Mouse (Mus musculus): ENCODE data around the gene Col4a4. TPM values are rescaled to one million over a fixed set of nuclear protein-coding genes. Genes with fewer than 3 reads are reported as not detected.

Gene Col4a4
- polyA plus RNA-seq, 1 experiment, result 0.75 TPM

DNA sequence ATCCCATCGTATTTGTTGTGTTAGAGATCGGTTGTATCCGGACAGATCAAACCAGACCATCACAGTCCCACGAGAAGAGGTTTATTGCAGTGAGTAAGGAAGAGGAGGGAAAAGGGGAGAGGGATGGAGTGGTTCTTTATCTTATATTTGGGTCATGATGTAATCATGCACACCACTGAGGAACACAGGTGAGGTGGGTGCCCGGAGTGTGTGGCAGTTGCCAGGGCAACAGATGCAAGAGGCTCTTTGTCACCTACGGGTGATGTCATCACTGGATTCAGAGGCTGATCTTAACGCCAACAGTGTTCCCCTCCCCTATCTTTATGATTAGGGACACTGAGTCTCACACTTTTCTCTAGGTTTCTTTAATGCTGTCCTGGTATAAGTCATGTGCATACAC is 18.7 kb upstream of the Col4a4 start:
- Histone ChIP-seq H3K4me3 (ENCODE audit: insufficient read depth, low read depth, low read length) (no peak overlapping the region), H3K4me1 (ENCODE audit: control insufficient read depth, insufficient read depth, insufficient read length, low read length) (0 out of 2 replicates have a peak, but pooled peaks cover 2% of the 10 kb centered on the region), H3K27ac (replicated peaks; ENCODE audit: low read depth, low read length) (no peak overlapping the region)

DNA sequence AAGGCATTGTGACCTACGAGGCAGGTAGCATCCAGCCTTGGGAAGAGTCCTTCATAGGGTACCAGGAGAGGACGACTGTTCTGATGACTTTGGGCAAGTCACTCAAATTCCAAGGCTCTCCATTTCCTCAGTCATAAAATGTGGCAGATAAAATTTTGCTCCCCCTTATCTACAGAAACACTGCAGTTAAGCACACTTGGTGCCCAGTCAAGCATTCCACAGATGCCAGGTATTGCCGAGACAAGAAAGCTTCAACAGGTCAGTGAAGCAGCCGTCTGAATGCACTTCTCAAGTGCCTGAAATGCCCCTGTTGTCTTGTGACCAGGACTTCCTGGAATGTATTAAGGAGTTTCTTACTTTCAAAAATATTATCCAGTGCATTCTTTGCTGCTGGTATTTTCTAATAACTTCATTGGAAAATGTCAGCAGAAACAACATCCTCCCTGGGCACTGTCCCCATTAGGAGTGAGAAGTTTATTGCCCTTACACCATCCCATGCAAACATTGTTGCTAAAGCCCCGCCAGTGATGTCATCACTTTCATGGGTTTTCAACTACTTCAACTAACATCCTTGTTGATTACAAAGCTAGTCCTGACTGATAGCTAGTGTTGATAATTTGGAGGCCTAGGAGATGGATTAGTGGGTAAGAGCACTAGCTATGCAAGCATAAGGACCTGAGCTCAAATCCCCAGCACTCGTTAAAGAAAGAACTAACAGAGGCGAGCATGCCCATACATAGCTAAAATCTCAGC is 16.7 kb upstream of the Col4a4 start:
- H3K4me3 ChIP-seq (ENCODE audit: insufficient read depth, low read depth, low read length), result no peak overlapping the region
- H3K4me1 ChIP-seq (ENCODE audit: control insufficient read depth, insufficient read depth, insufficient read length, low read length), result 0 out of 2 replicates have a peak, but pooled peaks cover 2% of the 10 kb centered on the region
- no peak overlapping the region for H3K27ac ChIP-seq (replicated peaks; ENCODE audit: low read depth, low read length)

DNA sequence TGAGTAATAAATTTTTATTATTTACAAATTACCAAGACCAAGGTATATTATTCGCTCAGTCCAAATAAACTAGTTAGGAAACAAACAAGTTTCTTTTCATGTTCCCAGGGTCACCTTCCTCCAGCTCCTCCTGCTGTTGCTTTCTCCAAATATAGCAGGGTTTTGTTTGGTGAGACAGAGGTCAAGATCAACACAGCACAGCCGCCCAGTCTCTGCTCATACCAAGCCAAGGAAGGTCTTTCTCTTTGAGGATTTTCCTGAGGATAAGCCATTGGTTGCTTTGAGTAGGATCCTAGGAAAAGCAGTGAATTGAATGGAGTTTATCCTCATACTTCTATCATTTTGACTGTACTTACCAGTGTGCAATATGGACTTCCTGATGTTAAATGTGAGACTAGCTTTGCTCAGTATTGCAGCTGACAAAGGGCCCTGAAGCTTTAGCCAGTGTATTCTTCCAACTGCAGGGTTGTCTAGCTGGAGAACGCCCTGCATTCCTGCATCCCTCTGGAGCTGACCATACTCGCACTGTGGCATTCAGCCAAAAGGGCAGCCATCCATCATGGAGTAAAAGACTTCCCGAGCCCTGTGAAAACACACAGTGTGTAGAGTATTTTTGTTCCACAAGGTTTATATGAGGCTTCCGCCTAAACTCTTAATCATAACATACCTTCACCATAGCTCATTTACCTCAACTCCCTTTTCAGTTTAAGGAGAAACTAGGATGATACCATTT is 10.4 kb upstream of the Col4a4 start:
- Histone ChIP-seq H3K4me3 (ENCODE audit: insufficient read depth, low read depth, low read length) (no peak overlapping the region), H3K27ac (replicated peaks; ENCODE audit: low read depth, low read length) (no peak overlapping the region), H3K4me1 (ENCODE audit: control insufficient read depth, insufficient read depth, insufficient read length, low read length) (no peaks in the 10 kb centered on the region)

DNA sequence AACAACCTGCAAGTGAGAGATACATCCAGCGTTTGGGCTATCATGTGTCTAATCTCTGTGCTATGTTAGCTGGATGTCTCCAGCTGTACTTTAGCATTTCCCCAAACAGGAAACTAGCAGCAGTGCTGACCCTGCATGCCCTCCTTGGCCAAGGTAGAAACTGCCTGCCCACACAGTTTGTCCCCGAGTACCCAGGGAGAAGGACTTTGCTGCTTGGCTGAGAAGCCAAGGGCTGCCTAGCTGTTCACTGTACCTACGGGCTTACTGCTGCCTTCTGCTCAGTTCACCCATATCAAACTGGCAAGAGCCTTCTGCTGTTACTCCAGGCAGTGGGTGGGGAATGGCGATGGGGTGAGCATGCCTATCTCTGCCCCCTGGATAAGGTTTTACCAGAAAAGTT is 3.6 kb upstream of the Col4a4 start:
- H3K4me1 ChIP-seq (ENCODE audit: control insufficient read depth, insufficient read depth, insufficient read length, low read length), result no peaks in the 10 kb centered on the region
- H3K27ac ChIP-seq (replicated peaks; ENCODE audit: low read depth, low read length), result no peak overlapping the region
- H3K4me3 ChIP-seq (ENCODE audit: insufficient read depth, low read depth, low read length), result no peak overlapping the region

DNA sequence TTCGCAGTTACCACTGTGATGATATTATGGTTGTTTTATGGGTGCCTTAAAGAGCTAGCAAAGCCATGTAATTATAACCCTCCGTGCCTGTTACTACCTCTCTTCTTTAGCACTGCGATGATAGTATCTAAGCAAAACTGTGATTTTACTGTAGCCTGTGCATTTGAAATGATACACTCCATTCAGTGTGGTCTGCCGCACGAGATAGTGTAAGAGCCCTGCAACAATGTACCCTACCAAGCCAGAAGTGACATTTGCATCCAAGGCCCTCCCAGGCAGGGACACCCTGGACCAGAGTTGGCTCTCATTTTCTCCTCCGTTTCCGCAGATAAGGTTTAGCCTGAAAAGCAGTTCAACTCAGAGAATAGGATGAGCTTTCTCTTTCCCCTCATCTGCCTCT is 668 bp downstream of the Col4a4 start:
- no peak overlapping the region for H3K4me3 ChIP-seq (ENCODE audit: insufficient read depth, low read depth, low read length)
- no peak overlapping the region for H3K27ac ChIP-seq (replicated peaks; ENCODE audit: low read depth, low read length)
- H3K4me1 ChIP-seq (ENCODE audit: control insufficient read depth, insufficient read depth, insufficient read length, low read length), result no peaks in the 10 kb centered on the region

DNA sequence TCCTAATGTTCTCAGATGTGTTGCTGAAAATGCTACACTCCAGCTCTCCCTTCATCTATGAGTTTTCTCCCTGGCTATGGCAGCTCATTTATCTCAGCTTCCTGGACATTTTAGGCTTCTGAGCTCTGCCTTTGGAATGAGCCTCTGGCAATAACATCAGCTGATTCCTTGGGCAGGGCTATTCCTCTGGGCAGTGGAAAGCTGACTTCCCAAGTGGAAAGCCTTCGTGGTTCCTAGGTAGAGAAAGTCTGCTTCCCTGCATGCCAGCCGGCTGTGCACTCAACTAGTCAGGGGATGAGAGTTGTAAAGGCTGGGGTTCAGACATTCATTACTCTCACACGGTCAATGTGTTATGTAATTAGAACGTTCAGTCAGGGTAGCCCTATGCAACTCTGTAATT is 8.3 kb downstream of the Col4a4 start:
- no peaks in the 10 kb centered on the region for H3K4me1 ChIP-seq (ENCODE audit: control insufficient read depth, insufficient read depth, insufficient read length, low read length)
- no peak overlapping the region for H3K4me3 ChIP-seq (ENCODE audit: insufficient read depth, low read depth, low read length)
- no peak overlapping the region for H3K27ac ChIP-seq (replicated peaks; ENCODE audit: low read depth, low read length)

DNA sequence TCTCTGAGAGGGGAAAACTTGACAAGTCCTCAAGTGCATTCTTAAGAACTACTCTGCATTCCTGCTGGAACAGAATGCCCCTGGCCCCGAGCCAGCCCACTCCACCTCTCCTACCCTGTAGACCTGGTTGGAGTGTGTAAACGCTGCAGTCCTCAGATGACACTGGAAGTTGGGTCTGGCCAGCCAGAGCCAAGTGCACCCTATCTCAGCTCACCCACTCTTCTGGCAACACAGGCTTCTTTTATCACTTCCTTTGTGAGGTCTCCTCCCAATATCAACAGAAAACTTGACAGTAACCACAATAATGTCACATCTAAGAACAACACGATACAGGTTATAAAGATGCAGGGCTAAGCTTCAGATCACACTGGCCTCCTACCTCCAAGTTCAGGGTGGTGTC is 8.7 kb downstream of the Col4a4 start:
- no peaks in the 10 kb centered on the region for H3K4me1 ChIP-seq (ENCODE audit: control insufficient read depth, insufficient read depth, insufficient read length, low read length)
- no peak overlapping the region for H3K4me3 ChIP-seq (ENCODE audit: insufficient read depth, low read depth, low read length)
- no peak overlapping the region for H3K27ac ChIP-seq (replicated peaks; ENCODE audit: low read depth, low read length)

DNA sequence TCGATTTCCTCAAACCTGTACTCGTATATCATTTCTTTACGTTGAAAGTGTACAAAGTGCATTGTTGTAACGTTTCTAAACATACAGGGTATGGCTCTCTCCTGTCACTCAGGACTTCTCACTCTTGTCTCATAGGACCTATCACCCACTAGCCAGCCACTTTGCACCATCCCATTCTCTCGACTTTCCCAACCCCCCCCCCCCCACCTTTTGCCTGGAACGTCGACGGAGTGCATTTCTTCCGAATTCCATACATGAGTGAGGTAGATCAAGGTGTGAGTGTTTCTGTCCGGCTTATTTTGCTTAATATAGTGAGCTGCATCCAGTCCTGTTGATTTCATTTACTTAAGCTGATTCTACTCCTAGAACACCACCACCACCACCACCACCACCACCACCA is 9.3 kb downstream of the Col4a4 start:
- Histone ChIP-seq H3K4me3 (ENCODE audit: insufficient read depth, low read depth, low read length) (no peak overlapping the region), H3K4me1 (ENCODE audit: control insufficient read depth, insufficient read depth, insufficient read length, low read length) (no peaks in the 10 kb centered on the region), H3K27ac (replicated peaks; ENCODE audit: low read depth, low read length) (no peak overlapping the region)

DNA sequence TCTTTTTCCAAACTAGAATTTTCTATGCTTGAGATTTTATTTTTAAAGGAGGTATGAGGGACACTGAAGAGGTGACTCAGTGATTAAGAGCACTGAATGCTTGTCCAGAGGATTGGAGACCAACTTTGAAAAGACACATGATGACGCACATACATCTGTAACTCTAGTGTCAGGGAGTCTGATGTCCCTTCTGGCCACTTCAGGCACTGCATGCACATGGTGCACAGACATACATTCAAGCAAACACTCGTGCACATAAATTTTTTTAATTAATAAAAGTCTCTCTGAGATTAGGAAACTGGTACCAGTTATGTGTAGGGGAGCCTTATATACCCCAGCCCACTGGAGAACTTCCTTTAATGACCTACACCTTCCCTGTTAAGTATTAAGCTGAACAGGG is 10.5 kb downstream of the Col4a4 start:
- no peak overlapping the region for H3K27ac ChIP-seq (replicated peaks; ENCODE audit: low read depth, low read length)
- no peaks in the 10 kb centered on the region for H3K4me1 ChIP-seq (ENCODE audit: control insufficient read depth, insufficient read depth, insufficient read length, low read length)
- no peak overlapping the region for H3K4me3 ChIP-seq (ENCODE audit: insufficient read depth, low read depth, low read length)

DNA sequence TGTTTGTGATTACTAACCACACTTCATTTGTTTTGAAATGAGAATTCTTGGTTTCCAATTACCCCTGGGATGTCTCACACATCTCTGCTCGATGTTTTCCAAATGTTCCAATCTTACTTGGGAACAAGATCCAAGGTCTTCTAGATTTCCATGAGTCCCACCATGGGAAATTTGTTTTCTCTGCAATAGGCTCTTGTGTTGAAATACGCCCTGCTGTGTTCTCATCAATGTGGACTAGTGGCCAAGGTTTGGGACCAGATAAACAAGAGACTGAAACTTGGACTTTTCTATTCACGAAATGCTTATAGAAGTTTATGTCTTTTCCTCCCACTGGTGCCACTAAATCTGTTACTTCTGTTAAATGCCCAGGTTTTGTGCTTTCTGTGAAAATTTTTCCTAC is 11.0 kb downstream of the Col4a4 start:
- Histone ChIP-seq H3K27ac (replicated peaks; ENCODE audit: low read depth, low read length) (no peak overlapping the region), H3K4me3 (ENCODE audit: insufficient read depth, low read depth, low read length) (no peak overlapping the region), H3K4me1 (ENCODE audit: control insufficient read depth, insufficient read depth, insufficient read length, low read length) (no peaks in the 10 kb centered on the region)

DNA sequence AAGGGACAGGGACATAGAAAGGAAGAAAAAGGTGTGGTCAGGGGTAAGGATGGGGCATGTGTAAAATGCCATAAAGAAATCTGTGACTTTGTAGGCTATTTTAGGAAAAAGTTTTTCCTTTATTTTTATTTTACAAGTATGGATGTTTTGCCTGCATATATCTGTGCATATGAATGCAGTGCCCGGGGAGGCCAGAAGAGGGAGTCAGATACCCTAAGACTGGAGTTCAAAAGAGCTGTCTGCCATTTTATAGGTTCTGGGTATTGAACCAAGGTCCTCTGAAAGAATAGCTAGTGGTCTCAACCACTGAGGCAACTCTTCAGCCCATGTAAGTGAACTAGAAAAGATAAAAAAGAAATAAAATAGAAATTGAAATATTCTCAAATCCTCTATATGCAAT is 14.9 kb downstream of the Col4a4 start:
- Histone ChIP-seq H3K4me1 (ENCODE audit: control insufficient read depth, insufficient read depth, insufficient read length, low read length) (no peaks in the 10 kb centered on the region), H3K4me3 (ENCODE audit: insufficient read depth, low read depth, low read length) (no peak overlapping the region), H3K27ac (replicated peaks; ENCODE audit: low read depth, low read length) (no peak overlapping the region)

DNA sequence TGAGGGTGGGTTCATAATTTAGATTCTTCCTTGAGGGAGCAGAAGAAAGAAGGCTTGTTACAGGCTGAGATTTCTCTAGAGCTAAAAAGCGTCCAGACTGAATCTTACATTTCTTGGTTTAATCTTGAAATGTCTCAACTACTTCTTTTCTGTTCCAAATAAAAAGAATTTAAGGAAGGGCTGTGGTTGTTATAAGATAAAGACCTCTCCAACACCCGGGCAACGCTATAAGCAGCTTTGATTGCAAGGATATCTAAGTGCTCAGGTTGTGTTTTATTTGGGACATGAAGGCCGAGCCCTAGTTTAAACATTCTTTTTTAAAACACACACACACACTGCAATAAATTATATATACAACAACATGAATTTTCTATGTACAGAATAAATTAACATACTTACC is 17.2 kb downstream of the Col4a4 start:
- Histone ChIP-seq H3K27ac (replicated peaks; ENCODE audit: low read depth, low read length) (no peak overlapping the region), H3K4me3 (ENCODE audit: insufficient read depth, low read depth, low read length) (no peak overlapping the region), H3K4me1 (ENCODE audit: control insufficient read depth, insufficient read depth, insufficient read length, low read length) (no peaks in the 10 kb centered on the region)

DNA sequence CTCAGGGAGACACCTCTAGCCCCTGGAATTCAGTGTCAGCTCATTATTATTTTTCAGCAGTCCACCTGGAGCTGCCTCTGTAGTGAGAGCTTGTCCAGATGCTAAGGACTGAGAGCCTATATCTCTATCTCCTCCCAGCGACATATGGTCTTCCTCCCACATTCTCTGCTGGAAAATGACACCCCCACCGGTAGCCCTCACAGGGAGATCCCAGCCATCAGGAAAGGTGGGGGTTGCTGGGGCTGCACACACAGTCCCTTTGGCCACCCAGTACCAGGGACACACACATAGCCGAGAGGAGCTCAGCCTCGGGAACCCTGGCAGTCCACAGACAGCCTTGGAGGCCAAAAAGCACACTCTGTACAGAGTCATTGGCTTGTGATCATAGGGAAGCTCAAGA is 26.4 kb downstream of the Col4a4 start:
- H3K4me1 ChIP-seq (ENCODE audit: control insufficient read depth, insufficient read depth, insufficient read length, low read length), result no peaks in the 10 kb centered on the region
- H3K27ac ChIP-seq (replicated peaks; ENCODE audit: low read depth, low read length), result no peak overlapping the region
- no peak overlapping the region for H3K4me3 ChIP-seq (ENCODE audit: insufficient read depth, low read depth, low read length)

DNA sequence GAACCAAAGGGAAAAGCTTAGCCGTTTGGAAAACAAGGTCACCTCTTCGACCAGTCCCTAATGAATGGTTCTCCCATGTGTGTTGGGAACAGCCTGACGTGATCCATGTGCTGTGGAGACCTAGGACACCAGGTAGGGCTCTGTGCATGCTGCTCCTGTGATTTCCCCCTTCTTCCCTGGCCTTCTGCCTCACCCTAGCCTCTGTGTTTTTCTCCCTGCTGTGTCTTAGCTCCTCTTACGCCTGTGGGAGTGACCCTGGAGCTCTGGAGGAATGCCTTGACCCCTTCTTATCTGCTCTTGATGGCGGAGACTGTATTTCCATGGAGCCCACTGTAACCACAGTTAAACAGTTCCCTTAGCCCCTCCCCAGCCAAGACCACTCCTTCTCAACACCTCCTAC is 31.8 kb downstream of the Col4a4 start:
- no peaks in the 10 kb centered on the region for H3K4me1 ChIP-seq (ENCODE audit: control insufficient read depth, insufficient read depth, insufficient read length, low read length)
- no peak overlapping the region for H3K27ac ChIP-seq (replicated peaks; ENCODE audit: low read depth, low read length)
- H3K4me3 ChIP-seq (ENCODE audit: insufficient read depth, low read depth, low read length), result no peak overlapping the region

DNA sequence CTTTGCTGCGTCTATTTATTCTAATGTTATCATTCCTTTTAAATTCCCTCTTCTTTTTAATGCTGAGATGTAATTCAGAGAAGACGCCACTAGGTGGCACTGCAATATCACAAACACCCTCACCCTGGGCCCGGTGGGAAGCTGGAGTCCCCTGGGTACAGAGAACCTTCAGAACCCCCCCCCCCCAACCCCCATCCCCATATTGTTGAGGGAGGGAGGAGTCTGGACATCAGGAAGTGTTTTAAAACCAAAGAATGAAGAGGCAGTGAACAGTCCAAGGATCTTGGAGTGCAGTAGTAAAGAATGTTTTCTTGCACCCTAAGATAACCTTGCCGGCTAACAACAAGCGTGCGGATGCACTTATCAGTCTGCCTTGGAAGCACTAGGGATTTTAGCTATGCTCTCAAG is 32.2 kb downstream of the Col4a4 start:
- Histone ChIP-seq H3K4me1 (ENCODE audit: control insufficient read depth, insufficient read depth, insufficient read length, low read length) (no peaks in the 10 kb centered on the region), H3K27ac (replicated peaks; ENCODE audit: low read depth, low read length) (no peak overlapping the region), H3K4me3 (ENCODE audit: insufficient read depth, low read depth, low read length) (no peak overlapping the region)

Data from brown adipose tissue, adult 24 weeks (tissue).